Mouse (Mus musculus): Measurements from ENCODE around the gene Gm45261.

The Gm45261 gene

GRCm38 (mm10) chr1:80461348-80461747 lies at the start of gene Gm45261:
Gm45261 (minus strand) TSS chr1:80461448.
- no peak for DNase-seq

GRCm38 (mm10) chr1:80504757-80505156 lies 43.5 kb upstream of the Gm45261 start:
- DNase-seq, result no peak

GRCm38 (mm10) chr1:80504081-80504480 lies 42.8 kb upstream of the Gm45261 start:
- DNase-seq, result no peak

- no peak for DNase-seq
Observed at GRCm38 (mm10) chr1:80502456-80503165, 41.4 kb upstream of the Gm45261 start.

- DNase-seq, result no peak
Observed at GRCm38 (mm10) chr1:80499264-80499663, 38.0 kb upstream of the Gm45261 start.

GRCm38 (mm10) chr1:80496360-80496759 lies 35.1 kb upstream of the Gm45261 start:
- no peak for DNase-seq

GRCm38 (mm10) chr1:80483419-80483818 lies 22.2 kb upstream of the Gm45261 start:
- no peak for DNase-seq

- no peak for DNase-seq
Observed at GRCm38 (mm10) chr1:80474942-80475341, 13.7 kb upstream of the Gm45261 start.

GRCm38 (mm10) chr1:80472395-80472794 lies 11.1 kb upstream of the Gm45261 start:
- DNase-seq, result no peak

GRCm38 (mm10) chr1:80459923-80460322 lies 1.3 kb downstream of the Gm45261 start:
- no peak for DNase-seq

GRCm38 (mm10) chr1:80459477-80459876 lies 1.8 kb downstream of the Gm45261 start:
- no peak for DNase-seq

- no peak for DNase-seq
Observed at GRCm38 (mm10) chr1:80453971-80454370, 7.3 kb downstream of the Gm45261 start.

GRCm38 (mm10) chr1:80451914-80452549 lies 9.2 kb downstream of the Gm45261 start:
- DNase-seq, result no peak

GRCm38 (mm10) chr1:80447554-80447953 lies 13.7 kb downstream of the Gm45261 start:
- no peak for DNase-seq

- no peak for DNase-seq
Observed at GRCm38 (mm10) chr1:80440911-80441310, 20.3 kb downstream of the Gm45261 start.

- DNase-seq, result no peak
Observed at GRCm38 (mm10) chr1:80438506-80438905, 22.7 kb downstream of the Gm45261 start.

- DNase-seq, result peak; percentile 8
Observed at GRCm38 (mm10) chr1:80427946-80428345, 33.3 kb downstream of the Gm45261 start.

GRCm38 (mm10) chr1:80427425-80427824 lies 33.8 kb downstream of the Gm45261 start:
- peak; percentile 94 for DNase-seq

GRCm38 (mm10) chr1:80424666-80425065 lies 36.6 kb downstream of the Gm45261 start:
- DNase-seq, result no peak

- DNase-seq, result no peak
Observed at GRCm38 (mm10) chr1:80418321-80419045, 42.8 kb downstream of the Gm45261 start.

- DNase-seq, result no peak
Observed at GRCm38 (mm10) chr1:80416329-80416728, 44.9 kb downstream of the Gm45261 start.

GRCm38 (mm10) chr1:80412521-80412920 lies 48.7 kb downstream of the Gm45261 start:
- no peak for DNase-seq

- DNase-seq, result no peak
Observed at GRCm38 (mm10) chr1:80410229-80410973, 50.8 kb downstream of the Gm45261 start.

Data from cerebellum, adult 9-11 months (tissue).